Mouse (Mus musculus): ENCODE measurements around the gene Foxo4. TPM values are rescaled to one million over a fixed set of nuclear protein-coding genes. Genes with fewer than 3 reads are reported as not detected.

Foxo4 gene
- total and polyA plus RNA-seq, 2 experiments from 2014 or later, result 1.6 to 34.3 TPM

GRCm38 (mm10) chrX:101256603-101257002 is 2.3 kb downstream of the Foxo4 start:
- Histone ChIP-seq H3K27ac (ENCODE audit: low read depth) (no peak overlapping the region), H3K27me3 (ENCODE audit: control insufficient read depth, insufficient read depth, low read length) (no peaks in the 10 kb centered on the region), H3K4me1 (ENCODE audit: control insufficient read depth, insufficient read depth) (no peaks in the 10 kb centered on the region), H3K36me3 (replicated peaks; ENCODE audit: control insufficient read depth, insufficient read depth, low read length) (peaks cover 10% of the 10 kb centered on the region), H3K4me3 (ENCODE audit: low read depth, low read length) (no peak overlapping the region), H3K4me2 (ENCODE audit: low read depth, low read length) (no peak overlapping the region), H3K9me3 (replicated peaks; ENCODE audit: control insufficient read depth, low read length) (no peaks in the 10 kb centered on the region), H3K9ac (replicated peaks; ENCODE audit: low read depth, low read length) (no peak overlapping the region)
- TF ChIP-seq CTCF (IDR thresholded peaks at IDR 0.05; ENCODE audit: low read depth), result no peak
- no peak for TF ChIP-seq EP300 (IDR thresholded peaks at IDR 0.05; ENCODE audit: low read depth)
- no peak for ATAC-seq (ENCODE audit: insufficient read depth, low read depth)
- WGBS, result 82% methylated on average over 13 of the region's 13 CpGs
- no peak for DNase-seq (ENCODE audit: low spot score)

GRCm38 (mm10) chrX:101260441-101261325 is 6.4 kb downstream of the Foxo4 start:
- ATAC-seq (ENCODE audit: insufficient read depth, low read depth), result no peak; the same call in 1 of the 2 replicates
- Histone ChIP-seq H3K36me3 (replicated peaks; ENCODE audit: control insufficient read depth, insufficient read depth, low read length) (peaks cover 10% of the 10 kb centered on the region), H3K9ac (replicated peaks; ENCODE audit: low read depth, low read length) (no peak overlapping the region), H3K4me1 (ENCODE audit: control insufficient read depth, insufficient read depth) (no peaks in the 10 kb centered on the region), H3K27ac (ENCODE audit: low read depth) (0 out of 2 replicates have a peak overlapping the region, but pooled peaks have one; percentile 38), H3K27me3 (ENCODE audit: control insufficient read depth, insufficient read depth, low read length) (no peaks in the 10 kb centered on the region), H3K4me3 (ENCODE audit: low read depth, low read length) (no peak overlapping the region), H3K9me3 (replicated peaks; ENCODE audit: control insufficient read depth, low read length) (no peaks in the 10 kb centered on the region), H3K4me2 (ENCODE audit: low read depth, low read length) (no peak overlapping the region)
- 55% methylated on average over 11 of the region's 13 CpGs for WGBS
- DNase-seq (ENCODE audit: low spot score), result no peak
- TF ChIP-seq EP300 (IDR thresholded peaks at IDR 0.05; ENCODE audit: low read depth) (no peak), CTCF (IDR thresholded peaks at IDR 0.05; ENCODE audit: low read depth) (no peak)

- no peak within 1 kb of the TSS for H3K27ac ChIP-seq (ENCODE audit: low read depth)
- no peaks in the 10 kb centered on the region for H3K27me3 ChIP-seq (ENCODE audit: control insufficient read depth, insufficient read depth, low read length)
- no peaks in the 10 kb centered on the region; the same call in 1 of the 2 replicates for H3K4me1 ChIP-seq (ENCODE audit: control insufficient read depth, insufficient read depth)
- WGBS, result 36% methylated on average over 1 of the region's 1 CpGs
- no peak within 1 kb of the TSS for H3K4me2 ChIP-seq (ENCODE audit: low read depth, low read length)
- H3K9ac ChIP-seq (replicated peaks; ENCODE audit: low read depth, low read length), result no peak within 1 kb of the TSS
- no peaks in the 10 kb centered on the region for H3K9me3 ChIP-seq (replicated peaks; ENCODE audit: control insufficient read depth, low read length)
- H3K4me3 ChIP-seq (ENCODE audit: low read depth, low read length), result no peak within 1 kb of the TSS
- ATAC-seq (ENCODE audit: insufficient read depth, low read depth), result no peak
- peaks cover 1% of the 10 kb centered on the region; the same call in 1 of the 2 replicates for H3K36me3 ChIP-seq (replicated peaks; ENCODE audit: control insufficient read depth, insufficient read depth, low read length)
- DNase-seq (ENCODE audit: low spot score), result no peak
- TF ChIP-seq EP300 (IDR thresholded peaks at IDR 0.05; ENCODE audit: low read depth), result no peak
- no peak for TF ChIP-seq CTCF (IDR thresholded peaks at IDR 0.05; ENCODE audit: low read depth)
Measured at GRCm38 (mm10) chrX:101263892-101264291, 9.6 kb downstream of the Foxo4 start, which contains the start of gene Gm614. Gene Gm614 (minus strand): TSS chrX:101263992.

GRCm38 (mm10) chrX:101266631-101267030 is 12.3 kb downstream of the Foxo4 start:
- peak overlapping the region; percentile 47; the same call in 1 of the 2 replicates for H3K4me2 ChIP-seq (ENCODE audit: low read depth, low read length)
- no peaks in the 10 kb centered on the region; the same call in 1 of the 2 replicates for H3K4me1 ChIP-seq (ENCODE audit: control insufficient read depth, insufficient read depth)
- no peaks in the 10 kb centered on the region for H3K9me3 ChIP-seq (replicated peaks; ENCODE audit: control insufficient read depth, low read length)
- no peaks in the 10 kb centered on the region for H3K27me3 ChIP-seq (ENCODE audit: control insufficient read depth, insufficient read depth, low read length)
- TF ChIP-seq CTCF (IDR thresholded peaks at IDR 0.05; ENCODE audit: low read depth) (no peak), EP300 (IDR thresholded peaks at IDR 0.05; ENCODE audit: low read depth) (no peak)
- no peak overlapping the region for H3K4me3 ChIP-seq (ENCODE audit: low read depth, low read length)
- no peak overlapping the region for H3K27ac ChIP-seq (ENCODE audit: low read depth)
- WGBS, result 89% methylated on average over 6 of the region's 6 CpGs
- H3K9ac ChIP-seq (replicated peaks; ENCODE audit: low read depth, low read length), result no peak overlapping the region
- ATAC-seq (ENCODE audit: insufficient read depth, low read depth), result no peak
- no peak for DNase-seq (ENCODE audit: low spot score)
- H3K36me3 ChIP-seq (replicated peaks; ENCODE audit: control insufficient read depth, insufficient read depth, low read length), result no peaks in the 10 kb centered on the region

GRCm38 (mm10) chrX:101268025-101268754 is 13.9 kb downstream of the Foxo4 start, which contains the start of gene Il2rg:
Gene Il2rg (minus strand): TSS chrX:101268255.
- no peaks in the 10 kb centered on the region for H3K27me3 ChIP-seq (ENCODE audit: control insufficient read depth, insufficient read depth, low read length)
- H3K9me3 ChIP-seq (replicated peaks; ENCODE audit: control insufficient read depth, low read length), result no peaks in the 10 kb centered on the region
- no peaks in the 10 kb centered on the region; the same call in 1 of the 2 replicates for H3K4me1 ChIP-seq (ENCODE audit: control insufficient read depth, insufficient read depth)
- ATAC-seq (ENCODE audit: insufficient read depth, low read depth) (peak; percentile 51), DNase-seq (ENCODE audit: low spot score) (peak; percentile 8)
- H3K4me2 ChIP-seq (ENCODE audit: low read depth, low read length), result peak within 1 kb of the TSS; percentile 47
- no peaks in the 10 kb centered on the region for H3K36me3 ChIP-seq (replicated peaks; ENCODE audit: control insufficient read depth, insufficient read depth, low read length)
- peak within 1 kb of the TSS; percentile 61; the same call in 1 of the 2 replicates for H3K27ac ChIP-seq (ENCODE audit: low read depth)
- H3K9ac ChIP-seq (replicated peaks; ENCODE audit: low read depth, low read length), result no peak within 1 kb of the TSS; the same call in 1 of the 2 replicates
- 62% methylated on average over 5 of the region's 5 CpGs for WGBS
- TF ChIP-seq EP300 (IDR thresholded peaks at IDR 0.05; ENCODE audit: low read depth) (no peak), CTCF (IDR thresholded peaks at IDR 0.05; ENCODE audit: low read depth) (no peak)
- peak within 1 kb of the TSS; percentile 34 for H3K4me3 ChIP-seq (ENCODE audit: low read depth, low read length)
